Mouse (Mus musculus): ENCODE data around the gene Krt6a. TPM values are rescaled to one million over a fixed set of nuclear protein-coding genes. Genes with fewer than 3 reads are reported as not detected.

Krt6a gene
- polyA plus RNA-seq, 1 experiment from 2014 or later, result not detected

DNA sequence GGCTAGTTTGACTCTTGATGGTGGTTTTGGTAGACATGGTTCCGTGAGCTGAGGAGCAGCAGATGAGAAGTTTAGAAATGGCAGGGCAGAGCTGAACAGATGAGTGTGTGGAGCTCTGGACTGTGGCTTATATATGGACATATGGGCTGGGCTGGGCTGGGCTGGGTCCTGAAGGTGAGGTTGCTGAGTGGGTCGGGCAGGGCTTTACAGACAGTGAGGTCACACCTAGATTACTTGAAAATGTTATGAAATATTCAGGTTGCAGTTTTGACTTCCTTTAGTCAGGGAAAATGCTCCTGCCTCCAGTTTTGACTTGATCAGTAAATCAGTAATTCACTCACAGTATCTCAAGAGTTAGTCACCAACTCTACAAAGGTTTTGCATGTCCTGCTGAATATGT is 13.9 kb downstream of the Krt6a start, which contains the start of gene Krt6b:
Gene Krt6b, minus strand, starts transcription at position 101 of the 400 bp plus-strand sequence.
- no peaks in the 10 kb centered on the region for H3K36me3 ChIP-seq (ENCODE audit: control insufficient read depth, insufficient read depth, low read length)
- H3K4me2 ChIP-seq (ENCODE audit: low read depth, low read length, severe bottlenecking), result no peak within 1 kb of the TSS
- no peaks in the 10 kb centered on the region for H3K4me1 ChIP-seq (replicated peaks; ENCODE audit: control insufficient read depth, insufficient read depth, low read length)
- no peak within 1 kb of the TSS for H3K9ac ChIP-seq (ENCODE audit: low read length)
- no peaks in the 10 kb centered on the region for H3K9me3 ChIP-seq (ENCODE audit: control insufficient read depth, low read length)
- H3K4me3 ChIP-seq (ENCODE audit: low read depth, low read length), result no peak within 1 kb of the TSS
- WGBS, result 88% methylated on average over 2 of the region's 2 CpGs
- no peak within 1 kb of the TSS for H3K27ac ChIP-seq (ENCODE audit: low read depth, low read length)
- no peak for ATAC-seq (replicated peaks; ENCODE audit: low FRiP score)
- H3K27me3 ChIP-seq (ENCODE audit: control insufficient read depth, insufficient read depth, low read length), result no peaks in the 10 kb centered on the region
- no peak for DNase-seq (ENCODE audit: low spot score)

DNA sequence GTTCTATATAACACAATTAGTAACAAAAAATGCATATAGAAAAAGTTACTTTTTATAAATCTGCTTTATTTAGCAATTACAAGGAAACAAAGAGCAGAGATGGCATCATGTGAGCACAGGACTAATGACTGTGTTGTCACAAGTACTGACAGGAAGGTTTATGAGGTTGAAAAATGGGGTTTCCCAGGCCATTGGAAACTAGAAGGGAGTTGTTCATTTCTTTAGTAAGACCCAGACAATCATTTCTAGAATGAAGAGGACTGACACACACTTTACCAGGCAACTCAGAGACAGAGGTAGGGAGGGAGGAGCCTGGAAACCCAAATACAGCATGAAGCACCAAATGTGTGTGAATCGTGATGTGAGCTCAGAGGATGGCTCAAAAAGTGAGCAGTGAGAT is 18.1 kb downstream of the Krt6a start:
- WGBS, result 90% methylated on average over 1 of the region's 1 CpGs
- no peaks in the 10 kb centered on the region for H3K36me3 ChIP-seq (ENCODE audit: control insufficient read depth, insufficient read depth, low read length)
- H3K4me1 ChIP-seq (replicated peaks; ENCODE audit: control insufficient read depth, insufficient read depth, low read length), result no peaks in the 10 kb centered on the region
- DNase-seq (ENCODE audit: low spot score), result no peak
- no peak for ATAC-seq (replicated peaks; ENCODE audit: low FRiP score)
- H3K4me2 ChIP-seq (ENCODE audit: low read depth, low read length, severe bottlenecking), result no peak overlapping the region
- H3K27me3 ChIP-seq (ENCODE audit: control insufficient read depth, insufficient read depth, low read length), result no peaks in the 10 kb centered on the region
- no peaks in the 10 kb centered on the region for H3K9me3 ChIP-seq (ENCODE audit: control insufficient read depth, low read length)
- no peak overlapping the region for H3K27ac ChIP-seq (ENCODE audit: low read depth, low read length)
- no peak overlapping the region for H3K9ac ChIP-seq (ENCODE audit: low read length)
- H3K4me3 ChIP-seq (ENCODE audit: low read depth, low read length), result no peak overlapping the region

DNA sequence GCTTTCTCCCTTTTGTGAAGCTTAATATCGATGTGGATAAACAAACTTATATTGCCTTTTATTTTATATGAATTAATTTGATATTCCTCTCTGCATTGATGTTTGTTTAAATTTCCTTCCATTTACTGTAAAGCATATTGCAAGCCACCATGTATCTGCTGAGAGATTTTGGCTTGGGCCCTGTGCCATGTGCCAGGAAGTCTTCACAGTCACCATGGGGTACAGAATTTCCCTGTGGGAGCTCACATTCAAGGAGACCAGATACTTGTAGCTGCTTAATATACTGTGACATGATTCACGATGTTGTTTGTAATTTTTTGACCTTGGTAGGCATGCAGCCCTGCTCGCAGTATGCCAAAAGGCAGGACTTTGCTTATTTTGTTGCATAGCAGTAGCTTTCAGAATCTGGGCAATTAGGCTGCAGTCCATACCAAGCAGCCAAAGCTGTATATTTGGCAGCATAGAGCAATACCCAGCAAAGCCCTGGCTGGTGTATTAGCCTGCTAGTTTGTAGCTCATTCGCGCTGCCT is 41.3 kb downstream of the Krt6a start:
- H3K27me3 ChIP-seq (ENCODE audit: control insufficient read depth, insufficient read depth, low read length), result no peaks in the 10 kb centered on the region
- no peak overlapping the region for H3K27ac ChIP-seq (ENCODE audit: low read depth, low read length)
- H3K4me2 ChIP-seq (ENCODE audit: low read depth, low read length, severe bottlenecking), result no peak overlapping the region
- WGBS, result 91% methylated on average over 5 of the region's 5 CpGs
- H3K9me3 ChIP-seq (ENCODE audit: control insufficient read depth, low read length), result no peaks in the 10 kb centered on the region
- no peak for ATAC-seq (replicated peaks; ENCODE audit: low FRiP score)
- no peaks in the 10 kb centered on the region for H3K36me3 ChIP-seq (ENCODE audit: control insufficient read depth, insufficient read depth, low read length)
- no peak for DNase-seq (ENCODE audit: low spot score)
- no peak overlapping the region for H3K4me3 ChIP-seq (ENCODE audit: low read depth, low read length)
- no peak overlapping the region for H3K9ac ChIP-seq (ENCODE audit: low read length)
- H3K4me1 ChIP-seq (replicated peaks; ENCODE audit: control insufficient read depth, insufficient read depth, low read length), result no peaks in the 10 kb centered on the region

DNA sequence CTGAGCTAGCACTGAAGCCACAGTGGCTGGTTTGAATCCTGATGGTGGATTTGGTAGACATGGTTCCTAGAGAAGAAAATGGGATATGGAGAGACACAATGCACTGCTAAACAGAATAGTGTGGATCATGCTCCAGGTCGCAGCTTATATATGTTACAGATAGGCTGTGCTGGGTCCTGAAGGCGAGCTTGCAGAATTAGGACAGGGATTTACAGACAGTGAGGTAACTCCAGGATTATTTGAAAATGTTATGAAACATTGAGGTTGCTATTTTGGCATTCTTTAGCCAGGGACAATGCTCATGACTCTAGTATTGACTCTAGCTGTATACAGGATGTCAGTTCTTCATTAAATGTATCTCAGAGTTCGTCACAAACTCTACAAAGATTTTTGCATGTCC is 46.8 kb downstream of the Krt6a start, which contains the start of gene Gm5478:
Gene Gm5478, minus strand, starts transcription at position 101 of the 400 bp plus-strand sequence.
- Histone ChIP-seq H3K4me3 (ENCODE audit: low read depth, low read length) (no peak within 1 kb of the TSS), H3K4me2 (ENCODE audit: low read depth, low read length, severe bottlenecking) (no peak within 1 kb of the TSS), H3K27ac (ENCODE audit: low read depth, low read length) (no peak within 1 kb of the TSS), H3K27me3 (ENCODE audit: control insufficient read depth, insufficient read depth, low read length) (no peaks in the 10 kb centered on the region), H3K9me3 (ENCODE audit: control insufficient read depth, low read length) (no peaks in the 10 kb centered on the region), H3K4me1 (replicated peaks; ENCODE audit: control insufficient read depth, insufficient read depth, low read length) (no peaks in the 10 kb centered on the region), H3K36me3 (ENCODE audit: control insufficient read depth, insufficient read depth, low read length) (no peaks in the 10 kb centered on the region), H3K9ac (ENCODE audit: low read length) (no peak within 1 kb of the TSS)
- 88% methylated on average over 3 of the region's 3 CpGs for WGBS
- DNase-seq (ENCODE audit: low spot score) (no peak), ATAC-seq (replicated peaks; ENCODE audit: low FRiP score) (no peak)

Small RNA genes within 50 kb of the gene (microRNA-seq; reads per million reads assigned to microRNA genes)
- gene Gm44323 (ENCODE audit: insufficient number of aligned reads) (not detected), gene Gm44342 (ENCODE audit: insufficient number of aligned reads) (not detected), gene Gm44383 (ENCODE audit: insufficient number of aligned reads) (not detected), gene Gm44479 (ENCODE audit: insufficient number of aligned reads) (not detected)

Other genes starting within 250 kb of the Krt6a start
- gene Krt88, start 246.6 kb downstream of the Krt6a start, polyA plus RNA-seq (2014; fragmentation: Nextera tagmentation; extraction: Ambion mirVana), result not detected in 2 replicates
- gene Krt81, start 230.6 kb downstream of the Krt6a start, polyA plus RNA-seq (2014; fragmentation: Nextera tagmentation; extraction: Ambion mirVana), result not detected in 2 replicates
- not detected in 2 replicates for gene Krt86, start 220.8 kb downstream of the Krt6a start, polyA plus RNA-seq (2014; fragmentation: Nextera tagmentation; extraction: Ambion mirVana)
- 0.27 TPM in 1 of 2 replicates, not detected in the other for gene Krt83, start 202.8 kb downstream of the Krt6a start, polyA plus RNA-seq (2014; fragmentation: Nextera tagmentation; extraction: Ambion mirVana)
- not detected in 2 replicates for gene Gm49425, start 177.0 kb downstream of the Krt6a start, polyA plus RNA-seq (2014; fragmentation: Nextera tagmentation; extraction: Ambion mirVana)
- not detected in 2 replicates for gene Krt84, start 161.5 kb downstream of the Krt6a start, polyA plus RNA-seq (2014; fragmentation: Nextera tagmentation; extraction: Ambion mirVana)
- not detected in 2 replicates for gene Krt82, start 143.6 kb downstream of the Krt6a start, polyA plus RNA-seq (2014; fragmentation: Nextera tagmentation; extraction: Ambion mirVana)
- 0.21 and 0.41 TPM in 2 replicates for gene Krt90, start 131.4 kb downstream of the Krt6a start, polyA plus RNA-seq (2014; fragmentation: Nextera tagmentation; extraction: Ambion mirVana)
- not detected in 2 replicates for gene Krt75, start 120.4 kb downstream of the Krt6a start, polyA plus RNA-seq (2014; fragmentation: Nextera tagmentation; extraction: Ambion mirVana)
- gene Gm5414, start 66.1 kb downstream of the Krt6a start, polyA plus RNA-seq (2014; fragmentation: Nextera tagmentation; extraction: Ambion mirVana), result not detected in 2 replicates
- not detected in 2 replicates for gene Gm5478, start 46.9 kb downstream of the Krt6a start, polyA plus RNA-seq (2014; fragmentation: Nextera tagmentation; extraction: Ambion mirVana)
- not detected in 2 replicates for gene Krt6b, start 14.0 kb downstream of the Krt6a start, polyA plus RNA-seq (2014; fragmentation: Nextera tagmentation; extraction: Ambion mirVana)
- 0.57 and 0.67 TPM in 2 replicates for gene Krt5, start 18.6 kb upstream of the Krt6a start, polyA plus RNA-seq (2014; fragmentation: Nextera tagmentation; extraction: Ambion mirVana)
- not detected in 2 replicates for gene Krt71, start 48.8 kb upstream of the Krt6a start, polyA plus RNA-seq (2014; fragmentation: Nextera tagmentation; extraction: Ambion mirVana)
- gene Krt72, start 92.2 kb upstream of the Krt6a start, polyA plus RNA-seq (2014; fragmentation: Nextera tagmentation; extraction: Ambion mirVana), result not detected in 2 replicates
- gene Krt73, start 108.0 kb upstream of the Krt6a start, polyA plus RNA-seq (2014; fragmentation: Nextera tagmentation; extraction: Ambion mirVana), result 0.12 TPM in 1 of 2 replicates, not detected in the other
- not detected in 2 replicates for gene Krt2, start 123.9 kb upstream of the Krt6a start, polyA plus RNA-seq (2014; fragmentation: Nextera tagmentation; extraction: Ambion mirVana)
- gene Krt1, start 156.5 kb upstream of the Krt6a start, polyA plus RNA-seq (2014; fragmentation: Nextera tagmentation; extraction: Ambion mirVana), result 2.6 TPM in 2 replicates
- gene Krt77, start 175.4 kb upstream of the Krt6a start, polyA plus RNA-seq (2014; fragmentation: Nextera tagmentation; extraction: Ambion mirVana), result not detected in 2 replicates
- gene Krt76, start 198.6 kb upstream of the Krt6a start, polyA plus RNA-seq (2014; fragmentation: Nextera tagmentation; extraction: Ambion mirVana), result not detected in 2 replicates
- gene Krt4, start 230.4 kb upstream of the Krt6a start, polyA plus RNA-seq (2014; fragmentation: Nextera tagmentation; extraction: Ambion mirVana), result not detected in 2 replicates
- 0.12 TPM in 1 of 2 replicates, not detected in the other for gene Krt79, start 246.0 kb upstream of the Krt6a start, polyA plus RNA-seq (2014; fragmentation: Nextera tagmentation; extraction: Ambion mirVana)

All from forebrain, embryonic 11.5 days (tissue).